Mouse (Mus musculus) left cerebral cortex, adult 9 months (tissue): ENCODE measurements around the gene Exoc3l4.

Experiments used
- DNase-seq, 2 experiments: peaks; one replicate each; pipeline ENCODE4 v3.0.0; 2022; ENCODE audit warnings: low spot score in 2 of 2

Exoc3l4 gene

DNA sequence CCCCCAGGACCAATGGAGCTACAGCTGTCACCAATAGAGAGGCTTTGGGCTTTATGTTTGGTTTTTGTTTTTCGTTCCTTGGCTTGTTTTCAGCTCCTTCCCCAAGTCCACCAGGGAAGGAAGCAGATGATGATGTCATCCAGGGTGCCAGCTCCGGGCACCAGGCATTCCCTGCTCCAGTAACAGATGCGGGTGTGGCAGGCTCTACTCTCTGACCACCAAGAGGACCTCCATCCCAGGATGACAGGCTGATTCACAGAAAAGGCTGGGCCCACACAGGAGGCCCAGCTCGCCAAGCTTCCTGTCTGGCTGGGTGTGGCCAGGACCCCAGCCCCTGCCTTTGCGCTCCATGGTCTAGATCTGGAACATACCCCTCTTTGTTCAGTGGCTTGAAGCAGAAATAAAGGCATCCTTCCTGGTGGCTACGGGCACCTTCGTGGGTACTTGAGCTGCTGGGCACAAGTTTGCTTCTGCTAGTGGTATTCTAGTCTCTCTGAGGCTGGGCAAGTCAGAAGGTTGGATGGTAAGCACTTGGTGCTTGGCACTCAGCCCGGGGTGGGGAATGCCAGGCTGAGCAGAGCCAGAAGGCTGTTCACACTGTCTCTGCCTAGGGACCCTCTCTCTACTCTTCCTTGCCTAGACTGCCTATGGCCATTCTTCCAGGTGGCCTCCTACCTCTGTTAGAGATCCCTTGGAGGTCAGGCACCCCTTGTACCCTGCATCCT is 5.0 kb upstream of the Exoc3l4 start:
- no peak for DNase-seq

GRCm38 (mm10) chr12:111412581-111413284 is 4.1 kb upstream of the Exoc3l4 start:
- no peak for DNase-seq

GRCm38 (mm10) chr12:111413300-111413699 is 3.5 kb upstream of the Exoc3l4 start:
- DNase-seq, result peak in 1 of 2 experiments; percentile 90

DNA sequence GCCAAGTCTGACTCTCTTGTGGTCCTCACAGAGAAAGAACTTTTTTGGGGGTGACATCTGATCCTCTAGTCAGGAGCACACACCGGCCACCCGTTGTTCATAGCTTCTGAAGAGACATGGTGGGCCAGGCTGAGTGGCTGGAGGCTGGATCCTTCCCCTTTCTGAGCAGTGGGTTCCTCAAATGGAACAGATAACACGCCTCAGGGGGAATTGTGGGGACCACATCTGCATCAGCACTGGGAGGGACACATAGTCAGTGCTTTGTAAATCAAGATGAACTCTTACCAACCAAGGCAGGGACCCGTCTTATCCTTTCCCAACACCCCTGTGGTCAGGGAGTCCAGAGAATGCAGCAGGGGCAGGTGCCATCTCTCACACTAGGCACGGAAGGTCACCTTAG is 3.1 kb downstream of the Exoc3l4 start:
- no peak for DNase-seq

DNA sequence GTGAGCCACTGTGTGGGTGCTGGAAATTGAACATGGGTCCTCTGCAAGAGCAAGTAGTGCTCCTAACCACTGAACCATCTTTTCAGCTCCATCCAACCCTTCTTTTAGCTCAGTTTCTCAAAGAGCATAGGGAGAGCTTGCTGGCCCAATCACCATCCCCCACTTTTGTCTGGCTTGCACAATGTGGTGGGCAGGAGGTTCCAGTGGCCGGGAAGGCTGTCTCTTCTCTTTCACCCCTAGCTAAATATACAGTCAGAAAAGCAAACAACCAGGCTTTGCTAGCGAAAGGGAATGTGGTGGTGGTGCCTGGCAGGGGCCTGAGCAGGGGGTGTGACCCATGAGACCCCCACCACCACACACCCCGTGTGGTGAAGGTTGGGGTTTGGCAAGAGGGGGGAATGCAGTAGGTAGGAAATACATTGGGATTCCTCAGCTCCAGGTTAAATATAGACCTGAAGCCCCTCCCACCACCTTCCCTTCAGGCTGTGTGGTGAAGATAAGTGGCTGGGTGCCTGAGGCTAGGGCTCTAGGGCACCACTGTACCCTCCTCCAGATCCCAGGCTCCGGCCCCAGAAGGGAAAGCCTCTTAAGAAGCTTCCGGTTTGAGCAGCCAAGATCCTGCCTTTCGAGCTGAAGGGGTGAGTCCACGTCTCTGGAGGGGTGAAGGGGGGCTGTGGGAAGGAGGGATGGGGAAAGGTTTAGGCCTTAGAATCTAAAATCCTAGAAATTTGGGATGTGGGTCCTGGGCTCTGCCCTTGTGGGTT is 4.3 kb downstream of the Exoc3l4 start:
- DNase-seq, result no peak

- DNase-seq, result no peak
Measured at GRCm38 (mm10) chr12:111422852-111423251, 6.0 kb downstream of the Exoc3l4 start.

DNA sequence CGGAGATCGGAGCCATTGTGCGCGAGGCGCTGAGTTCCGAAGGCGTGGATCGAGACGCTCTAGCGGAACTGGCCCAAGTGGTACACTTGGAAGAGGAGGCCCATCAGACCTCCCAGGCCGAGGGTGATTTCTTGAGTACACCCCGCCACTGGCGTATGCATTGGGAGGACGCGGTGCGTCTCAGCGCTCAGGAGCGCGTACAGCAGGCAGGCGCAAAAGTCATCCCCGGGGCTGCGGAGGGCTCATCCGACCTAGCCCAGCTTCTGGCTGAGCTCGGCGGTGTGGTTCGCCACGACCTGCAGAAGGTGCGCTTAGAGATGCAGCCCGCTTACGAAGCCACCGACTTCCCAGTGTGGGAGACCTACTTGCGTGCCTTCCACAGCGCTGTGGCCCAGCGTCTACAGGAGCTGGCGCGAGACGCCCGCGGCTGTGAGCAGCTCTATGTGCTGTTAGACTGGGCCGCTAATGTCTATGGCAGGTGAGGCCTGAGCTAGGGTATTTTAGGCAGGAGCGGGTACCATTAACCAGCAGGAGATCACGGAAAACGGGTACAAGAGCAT is 6.8 kb downstream of the Exoc3l4 start:
- DNase-seq, result no peak

- DNase-seq, result no peak
Measured at GRCm38 (mm10) chr12:111424547-111424946, 7.7 kb downstream of the Exoc3l4 start.

GRCm38 (mm10) chr12:111425258-111425657 is 8.4 kb downstream of the Exoc3l4 start:
- DNase-seq, result peak in 1 of 2 experiments; percentile 88

GRCm38 (mm10) chr12:111425789-111426460 is 9.1 kb downstream of the Exoc3l4 start:
- DNase-seq, result peak; percentile 48 to 96

DNA sequence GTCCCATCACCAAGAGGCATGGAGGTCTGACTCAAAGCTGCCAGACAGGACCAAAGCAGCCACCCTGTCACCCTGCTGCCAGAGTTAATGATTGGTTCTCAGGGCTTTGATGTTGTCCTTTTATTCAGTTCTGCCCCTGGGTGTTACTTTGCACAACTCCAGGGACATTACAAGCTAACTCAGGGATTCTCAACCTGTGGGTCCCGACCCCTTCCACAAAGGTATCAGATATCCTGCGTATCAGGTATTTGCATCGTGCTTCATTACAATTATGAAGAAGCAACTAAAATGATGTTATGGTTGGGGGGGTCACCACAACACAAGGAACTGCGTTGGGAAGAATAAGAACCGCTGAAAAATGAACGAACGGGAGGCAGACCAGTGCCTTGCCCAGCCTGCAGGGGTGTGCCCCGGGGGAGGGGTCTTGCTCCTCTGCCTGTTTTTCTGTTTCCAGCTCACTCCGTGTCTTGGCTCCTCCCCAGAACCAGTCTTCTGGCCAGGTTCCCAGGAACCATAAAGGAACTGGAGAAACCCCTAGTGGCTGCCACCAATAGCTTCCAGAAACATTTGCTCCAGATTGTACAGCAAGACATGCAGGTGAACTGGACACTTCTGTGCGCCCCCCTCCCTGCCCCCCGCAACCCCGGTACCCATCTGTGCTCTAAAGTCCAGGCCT is 10.8 kb downstream of the Exoc3l4 start:
- DNase-seq, result no peak

DNA sequence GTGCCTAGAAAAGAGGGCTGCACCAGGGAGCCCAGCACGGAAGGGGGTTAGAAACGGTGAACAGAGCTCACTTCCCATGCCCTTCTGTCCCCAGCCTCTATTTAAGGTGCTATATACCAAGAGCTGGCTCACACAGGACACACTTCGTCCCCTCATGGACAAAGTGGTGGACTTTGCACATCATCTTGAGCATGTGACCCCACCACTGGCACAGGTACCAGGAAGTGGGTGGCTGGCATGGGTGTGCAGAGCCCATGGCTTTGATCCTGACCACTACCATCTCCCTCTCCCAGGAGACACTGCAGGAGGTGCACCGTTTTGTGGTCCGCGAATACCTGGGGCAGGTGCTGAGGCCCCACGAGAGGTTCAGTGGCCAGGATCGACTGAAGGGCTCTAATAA is 11.5 kb downstream of the Exoc3l4 start:
- DNase-seq, result no peak

- DNase-seq, result no peak
Measured at GRCm38 (mm10) chr12:111428961-111429911, 12.4 kb downstream of the Exoc3l4 start.

GRCm38 (mm10) chr12:111430049-111430867 is 13.4 kb downstream of the Exoc3l4 start:
- no peak for DNase-seq

DNA sequence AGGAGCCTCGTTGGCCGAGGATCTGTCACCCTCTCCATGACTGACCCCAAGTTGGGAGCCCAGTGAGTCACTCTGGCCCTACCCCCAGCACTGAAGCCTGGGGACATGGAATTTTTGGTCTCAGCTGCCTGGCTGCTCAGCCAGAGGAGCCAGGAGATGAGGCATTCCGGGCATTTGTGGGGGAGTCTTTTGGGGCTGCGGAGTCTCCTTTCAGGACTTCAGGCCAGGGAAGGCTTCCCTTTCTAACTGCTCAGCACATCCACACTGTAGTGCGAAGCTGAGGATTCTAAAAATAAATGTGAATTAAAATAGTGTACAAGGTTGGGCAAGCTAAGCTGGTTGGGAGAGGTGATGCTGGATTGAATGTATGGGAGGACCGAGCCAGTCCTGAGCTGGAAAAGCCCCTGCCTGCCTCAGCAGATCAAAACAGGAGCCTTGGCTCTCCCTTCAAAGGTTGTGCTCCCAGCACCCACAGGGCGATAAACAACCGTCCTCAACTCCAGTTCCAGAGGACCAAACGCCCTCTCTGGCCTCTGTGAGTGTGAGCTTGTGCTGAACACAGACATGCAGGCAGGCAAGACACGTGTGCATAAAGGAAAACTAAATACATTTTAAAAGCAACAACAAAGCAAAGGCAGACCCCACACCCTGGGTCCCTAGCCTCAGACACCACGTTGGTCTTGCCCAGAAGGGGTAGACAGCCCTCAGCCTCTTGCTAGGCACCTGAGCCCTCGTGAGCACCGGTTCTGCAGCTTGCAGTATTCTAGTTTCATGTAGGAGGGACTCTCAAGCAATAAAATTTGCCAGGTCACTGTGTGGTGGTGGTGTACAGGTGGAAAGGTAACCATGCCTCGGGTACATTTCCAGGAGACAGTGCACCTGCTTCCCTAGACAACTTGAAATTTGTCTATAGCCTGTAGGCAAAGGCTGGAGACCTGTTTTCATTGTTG is 14.3 kb downstream of the Exoc3l4 start:
- no peak for DNase-seq

- DNase-seq, result no peak
Measured at GRCm38 (mm10) chr12:111432097-111432496, 15.3 kb downstream of the Exoc3l4 start.

- DNase-seq, result no peak
Measured at GRCm38 (mm10) chr12:111432751-111433331, 16.0 kb downstream of the Exoc3l4 start.
